Mouse (Mus musculus) hindbrain, embryonic 13.5 days (tissue): ENCODE data around the gene Nat8f6. TPM values are rescaled to one million over a fixed set of nuclear protein-coding genes. Genes with fewer than 3 reads are reported as not detected.
"Not testable (repeated sequence)": the region's sequence is repeated elsewhere in the genome, so short reads cannot be mapped to it uniquely, and the experiment has no call there.

Source experiments
- ATAC-seq: fragments of 200-750 bp; cut with Nextera tagmentation; 2 replicates; pipeline ENCODE4 v1.8.0; 2017; ENCODE audit warnings: moderate TSS enrichment; ENCODE audit not compliant: low FRiP score
- H3K27ac ChIP-seq: fragments of 300-500 bp; sonication (generic); 2 replicates; pipeline ENCODE4 v1.5.1; 2015; ENCODE audit warnings: inconsistent platforms, mild to moderate bottlenecking, moderate library complexity
- H3K27me3 ChIP-seq: fragments of 300-500 bp; sonication (generic); 2 replicates; pipeline ENCODE4 v1.6.1; 2015; ENCODE audit warnings: mild to moderate bottlenecking, inconsistent platforms
- H3K36me3 ChIP-seq: fragments of 300-500 bp; sonication (generic); 2 replicates; pipeline ENCODE4 v1.6.1; 2015; ENCODE audit warnings: mild to moderate bottlenecking, inconsistent platforms
- H3K4me1 ChIP-seq: fragments of 300-500 bp; sonication (generic); replicated peaks from 2 replicates; pipeline ENCODE4 v1.6.1; 2015; ENCODE audit warnings: inconsistent platforms
- H3K4me2 ChIP-seq: fragments of 300-500 bp; sonication (generic); 2 replicates; pipeline ENCODE4 v1.6.1; 2015; ENCODE audit warnings: inconsistent platforms, mild to moderate bottlenecking, moderate library complexity
- H3K4me3 ChIP-seq: fragments of 300-500 bp; sonication (generic); 2 replicates; pipeline ENCODE4 v1.5.1; 2015; ENCODE audit warnings: mild to moderate bottlenecking, inconsistent platforms
- H3K9ac ChIP-seq: fragments of 300-500 bp; sonication (generic); 2 replicates; pipeline ENCODE4 v1.6.1; 2015; ENCODE audit warnings: mild to moderate bottlenecking, inconsistent platforms
- H3K9me3 ChIP-seq: fragments of 300-500 bp; sonication (generic); 2 replicates; pipeline ENCODE4 v1.6.1; 2016; ENCODE audit warnings: inconsistent platforms
- WGBS: fragments of 180-500 bp; shearing (Covaris S2); methylation state at CpG from one replicate; pipeline ENCODE4 v1.1.7; 2015; 5-methylcytosine and 5-hydroxymethylcytosine counted together
- microRNA-seq: library from miRNA; unstranded; fragments of <30 nt; microRNA quantifications from one replicate; pipeline ENCODE4, GENCODE M21; 2016
- polyA plus RNA-seq: library from polyadenylated mRNA; unstranded; fragments of >200 nt; fragmentation: Nextera tagmentation; extraction: Ambion mirVana; gene quantifications from 2 replicates; pipeline ENCODE4 v1.2.1, GENCODE M21; 2015

Nat8f6 gene
- polyA plus RNA-seq, 1 experiment from 2014 or later, result not detected

DNA sequence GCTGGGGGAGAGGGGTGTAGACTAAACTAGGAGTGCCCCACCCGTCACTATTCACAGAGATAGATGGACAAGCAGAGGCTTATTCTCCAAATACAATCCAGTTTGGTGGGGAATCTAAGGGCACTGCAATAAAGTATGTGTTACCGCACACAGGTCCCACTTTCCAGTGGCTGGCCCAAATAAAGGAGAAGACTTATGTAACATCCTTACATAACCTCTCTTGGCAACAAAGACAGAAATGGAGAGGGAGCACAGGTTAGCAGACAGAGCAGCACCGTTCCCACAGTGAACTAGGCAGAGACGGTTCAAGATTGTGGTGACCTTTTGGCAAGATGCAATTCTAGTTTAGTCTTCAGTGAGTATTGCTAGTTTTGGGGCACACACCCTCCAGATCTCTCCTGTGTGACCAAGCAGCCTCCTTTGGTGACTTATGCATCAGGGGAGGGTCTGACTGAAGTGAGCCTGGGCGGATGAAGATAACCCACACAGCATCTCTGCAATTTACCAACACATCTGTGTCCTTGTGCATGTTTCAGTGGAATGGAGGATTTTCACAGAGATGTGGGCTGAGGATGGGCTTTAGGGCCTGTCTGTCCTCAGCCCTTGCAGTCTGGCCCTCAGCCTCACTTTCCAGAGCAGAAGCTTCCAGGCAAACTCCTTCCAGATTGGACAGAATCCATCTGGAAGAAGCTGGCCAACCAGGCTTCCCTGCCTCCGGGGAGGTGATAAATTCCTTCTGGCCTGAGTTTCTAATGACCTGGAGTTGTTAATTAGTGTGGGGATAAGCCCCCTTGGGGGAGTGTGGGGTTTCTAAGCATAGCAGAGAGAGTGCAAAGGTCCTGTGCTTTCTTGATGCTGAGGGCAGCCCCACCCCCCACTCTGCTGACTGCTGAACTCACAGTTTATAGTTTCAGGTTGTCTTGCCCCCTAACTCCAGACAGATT lies 57.4 kb downstream of the Nat8f6 start:
- WGBS, result 80% methylated on average over 6 of the region's 6 CpGs
- not testable (repeated sequence) for H3K36me3 ChIP-seq, ATAC-seq, H3K27me3 ChIP-seq, H3K9ac ChIP-seq, H3K4me2 ChIP-seq, H3K4me3 ChIP-seq, H3K27ac ChIP-seq, H3K9me3 ChIP-seq, H3K4me1 ChIP-seq

DNA sequence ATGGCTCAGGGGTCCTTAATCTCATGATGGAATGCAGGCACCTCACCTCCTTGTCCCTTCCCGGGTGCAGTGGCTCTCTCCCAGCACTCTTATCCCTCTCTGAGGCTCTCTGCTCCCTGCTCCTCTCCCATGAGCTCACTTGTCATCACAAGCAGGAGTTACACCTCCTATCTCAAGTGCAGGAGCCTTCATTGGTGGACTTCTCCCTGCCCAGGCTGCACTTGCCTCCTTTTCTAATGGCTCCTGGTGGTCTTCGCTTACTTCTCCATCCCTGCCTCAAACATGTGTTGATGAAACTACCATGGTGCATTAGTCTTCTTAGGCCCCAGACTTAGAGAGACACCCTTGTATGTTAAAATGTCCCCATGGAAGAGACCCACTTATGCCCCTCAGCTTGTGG lies 58.1 kb downstream of the Nat8f6 start:
- not testable (repeated sequence) for H3K36me3 ChIP-seq, H3K4me3 ChIP-seq, H3K9ac ChIP-seq, H3K27ac ChIP-seq, H3K27me3 ChIP-seq, H3K9me3 ChIP-seq, H3K4me2 ChIP-seq, H3K4me1 ChIP-seq, ATAC-seq
- WGBS, result 88% methylated on average over 2 of the region's 2 CpGs

Small RNAs within 50 kb of the gene (microRNA-seq; reads per million reads assigned to microRNA genes)
- gene Mir6375, result not detected

Other genes starting within 250 kb of the Nat8f6 start
- gene Alms1, start 233.4 kb downstream of the Nat8f6 start, polyA plus RNA-seq, result 5.8 and 6.1 TPM in 2 replicates
- gene Nat8f7, start 107.7 kb downstream of the Nat8f6 start, polyA plus RNA-seq, result 0.09 TPM in 1 of 2 replicates, not detected in the other
- gene Nat8f3, start 55.2 kb downstream of the Nat8f6 start, polyA plus RNA-seq, result 0.40 and 0.44 TPM in 2 replicates
- gene Nat8f5, start within 50 bp of the Nat8f6 start, polyA plus RNA-seq, result 0.29 TPM in 1 of 2 replicates, not detected in the other
- not detected in 2 replicates for gene Nat8, start 11.1 kb upstream of the Nat8f6 start, polyA plus RNA-seq
- gene Nat8f2, start 48.2 kb upstream of the Nat8f6 start, polyA plus RNA-seq, result not detected in 2 replicates
- gene Nat8f4, start 83.9 kb upstream of the Nat8f6 start, polyA plus RNA-seq, result 6.8 and 6.9 TPM in 2 replicates
- 50.0 and 55.5 TPM in 2 replicates for gene Tprkb, start 90.9 kb upstream of the Nat8f6 start, polyA plus RNA-seq
- gene Nat8f1, start 94.7 kb upstream of the Nat8f6 start, polyA plus RNA-seq, result 16.0 and 20.0 TPM in 2 replicates
- 49.9 and 53.4 TPM in 2 replicates for gene Dusp11, start 140.7 kb upstream of the Nat8f6 start, polyA plus RNA-seq
- gene Figla, start 195.2 kb upstream of the Nat8f6 start, polyA plus RNA-seq, result not detected in 2 replicates
- 173 and 185 TPM in 2 replicates for gene Add2, start 207.7 kb upstream of the Nat8f6 start, polyA plus RNA-seq